Mouse (Mus musculus) layer of hippocampus, postnatal 14 days (tissue): ENCODE results near the gene Bace2. TPM values are rescaled to one million over a fixed set of nuclear protein-coding genes. Genes with fewer than 3 reads are reported as not detected.

Experiments
- DNase-seq, 2 experiments: peaks; one replicate each; pipeline ENCODE4 v3.0.0; 2021 to 2022; ENCODE audit warnings: low spot score in 2 of 2, mixed read lengths in 1 of 2
- total RNA-seq, 2 experiments: library from RNA; stranded (reverse); gene quantifications; 2 replicates each; pipeline ENCODE4 v1.2.3; 2021

The Bace2 gene
- total RNA-seq, 2 experiments from 2014 or later, result 5.8 to 10.7 TPM

- DNase-seq, result no peak
These were observed 43.4 kb downstream of the Bace2 start for GRCm38 (mm10) chr16:97399991-97400390.

- no peak for DNase-seq
These were observed 45.2 kb downstream of the Bace2 start for GRCm38 (mm10) chr16:97401741-97402140.

- no peak for DNase-seq
These were observed 45.8 kb downstream of the Bace2 start for GRCm38 (mm10) chr16:97402213-97402785.

- DNase-seq, result no peak
These were observed 49.0 kb downstream of the Bace2 start for GRCm38 (mm10) chr16:97405476-97406012.

GRCm38 (mm10) chr16:97417896-97418542 is 61.5 kb downstream of the Bace2 start:
- DNase-seq, result peak in 1 of 2 experiments; percentile 51

- no peak for DNase-seq
These were observed 62.4 kb downstream of the Bace2 start for GRCm38 (mm10) chr16:97418749-97419453.

- no peak for DNase-seq
These were observed 65.1 kb downstream of the Bace2 start for GRCm38 (mm10) chr16:97421671-97422070.

GRCm38 (mm10) chr16:97423627-97424026 is 67.1 kb downstream of the Bace2 start:
- no peak for DNase-seq

GRCm38 (mm10) chr16:97428026-97428425 is 71.5 kb downstream of the Bace2 start:
- DNase-seq, result no peak

- no peak for DNase-seq
These were observed 73.5 kb downstream of the Bace2 start for GRCm38 (mm10) chr16:97430091-97430490.

- DNase-seq, result no peak
These were observed 74.8 kb downstream of the Bace2 start for GRCm38 (mm10) chr16:97431328-97431727.

GRCm38 (mm10) chr16:97434206-97434605 is 77.7 kb downstream of the Bace2 start:
- DNase-seq, result no peak

- DNase-seq, result peak; percentile 38 to 62
These were observed 81.0 kb downstream of the Bace2 start for GRCm38 (mm10) chr16:97437448-97438056.

- no peak for DNase-seq
These were observed 81.6 kb downstream of the Bace2 start for GRCm38 (mm10) chr16:97438191-97438590.

GRCm38 (mm10) chr16:97441967-97442366 is 85.4 kb downstream of the Bace2 start:
- DNase-seq, result no peak

GRCm38 (mm10) chr16:97443670-97444263 is 87.2 kb downstream of the Bace2 start:
- DNase-seq, result peak in 1 of 2 experiments; percentile 62

GRCm38 (mm10) chr16:97447386-97447785 is 90.8 kb downstream of the Bace2 start:
- no peak for DNase-seq

GRCm38 (mm10) chr16:97459831-97460230 is 103.3 kb downstream of the Bace2 start:
- DNase-seq, result no peak

GRCm38 (mm10) chr16:97461271-97461670 is 104.7 kb downstream of the Bace2 start:
- no peak for DNase-seq

GRCm38 (mm10) chr16:97462481-97463181 is 106.1 kb downstream of the Bace2 start, which contains the start of gene Mx1:
Mx1 (minus strand) TSS chr16:97462907.
- DNase-seq, result no peak
